Mouse (Mus musculus): ENCODE measurements around the gene Srgap2. TPM values are rescaled to one million over a fixed set of nuclear protein-coding genes. Genes with fewer than 3 reads are reported as not detected.

The Srgap2 gene
- total RNA-seq, 2 experiments from 2014 or later, result 125 to 129 TPM

DNA sequence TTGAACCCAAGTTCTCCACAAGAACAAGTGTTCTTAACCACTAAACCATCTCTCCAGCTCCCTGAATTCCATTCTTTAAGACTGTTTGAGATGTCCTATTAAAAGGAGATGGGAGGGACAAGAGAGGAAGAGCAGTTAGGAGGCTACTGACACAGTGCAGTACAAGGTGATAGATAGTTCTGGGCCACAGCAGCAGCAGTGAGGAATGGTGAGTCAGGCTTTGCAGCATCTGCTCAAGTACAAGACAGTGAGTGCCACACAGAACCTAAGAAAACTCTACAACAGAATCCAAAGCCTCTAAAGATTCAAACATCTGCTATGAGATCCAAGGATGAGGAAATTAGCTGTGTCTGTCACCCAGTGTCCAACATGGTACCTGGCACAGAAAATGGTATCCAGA is 51.8 kb downstream of the Srgap2 start:
- DNase-seq (ENCODE audit: low spot score in 2 of 2), result no peak

DNA sequence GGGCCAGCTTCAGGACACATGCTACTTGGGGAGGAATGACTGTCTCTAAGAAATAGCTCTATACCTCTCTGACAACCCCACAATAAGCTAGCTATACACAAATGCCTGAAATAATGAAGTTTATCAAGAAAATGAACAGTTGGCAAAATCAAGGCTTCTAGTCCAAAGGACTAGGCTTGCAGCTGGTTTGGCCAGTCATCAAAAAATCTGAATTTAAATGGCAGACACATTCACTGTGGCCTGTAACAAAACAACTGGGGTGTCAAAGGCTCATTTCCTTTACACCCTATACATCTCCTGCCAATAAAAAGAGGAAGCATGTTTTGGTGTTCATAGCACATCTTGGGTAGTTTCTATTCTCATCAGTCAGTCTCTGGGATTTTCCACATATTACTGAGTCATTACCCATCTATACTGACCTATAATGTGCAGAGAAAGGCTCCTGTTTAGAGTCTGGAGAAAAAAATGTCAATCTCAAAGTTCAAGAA is 53.5 kb downstream of the Srgap2 start:
- DNase-seq (ENCODE audit: low spot score in 2 of 2), result no peak

- no peak for DNase-seq (ENCODE audit: low spot score in 2 of 2)
These were observed 56.6 kb downstream of the Srgap2 start for GRCm38 (mm10) chr1:131470597-131470996.

DNA sequence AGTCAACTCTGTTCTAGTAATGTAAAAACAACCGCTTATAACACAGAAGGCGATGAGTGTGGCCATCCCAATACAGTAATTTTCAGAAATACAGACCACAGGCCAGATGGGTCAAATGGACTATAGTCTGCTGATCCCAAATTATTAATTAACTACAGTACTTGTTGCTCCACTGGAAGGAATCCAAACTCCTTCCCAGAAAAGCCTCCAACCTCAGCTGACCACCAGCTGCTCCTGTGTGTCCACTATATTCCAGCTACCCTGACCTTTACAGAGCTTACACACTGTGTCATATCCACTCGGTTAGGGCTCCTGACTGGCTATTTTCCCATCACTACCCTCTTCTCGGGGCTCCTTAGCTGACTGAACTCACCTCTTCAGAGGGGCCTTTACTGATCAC is 61.3 kb downstream of the Srgap2 start:
- no peak for DNase-seq (ENCODE audit: low spot score in 2 of 2)

- no peak for DNase-seq (ENCODE audit: low spot score in 2 of 2)
These were observed 63.1 kb downstream of the Srgap2 start for GRCm38 (mm10) chr1:131463953-131464627.

DNA sequence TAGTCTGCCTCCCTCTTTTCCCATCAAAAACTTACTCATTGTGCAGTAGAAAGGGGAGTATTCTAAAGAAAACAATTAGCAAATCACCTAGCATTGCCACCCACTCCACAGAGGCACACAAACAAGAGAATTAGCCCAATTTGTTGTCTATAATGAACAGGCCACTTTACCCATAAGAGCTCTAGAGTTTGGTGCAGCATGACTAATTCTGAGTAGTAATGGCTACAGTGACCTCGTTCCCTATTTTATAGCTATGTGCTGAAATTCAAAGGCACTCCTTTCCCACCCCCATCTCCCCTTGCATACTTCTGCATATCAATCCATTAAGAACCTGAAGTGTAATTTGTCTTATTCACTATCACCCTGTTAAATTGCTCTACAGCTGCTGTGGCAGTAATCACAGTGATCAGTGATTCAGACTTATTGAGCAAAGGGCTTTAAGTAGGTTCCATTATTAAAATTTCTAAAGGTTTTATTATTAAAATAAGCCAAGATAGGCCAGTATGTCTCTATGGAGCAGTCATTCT is 64.5 kb downstream of the Srgap2 start:
- no peak for DNase-seq (ENCODE audit: low spot score in 2 of 2)

DNA sequence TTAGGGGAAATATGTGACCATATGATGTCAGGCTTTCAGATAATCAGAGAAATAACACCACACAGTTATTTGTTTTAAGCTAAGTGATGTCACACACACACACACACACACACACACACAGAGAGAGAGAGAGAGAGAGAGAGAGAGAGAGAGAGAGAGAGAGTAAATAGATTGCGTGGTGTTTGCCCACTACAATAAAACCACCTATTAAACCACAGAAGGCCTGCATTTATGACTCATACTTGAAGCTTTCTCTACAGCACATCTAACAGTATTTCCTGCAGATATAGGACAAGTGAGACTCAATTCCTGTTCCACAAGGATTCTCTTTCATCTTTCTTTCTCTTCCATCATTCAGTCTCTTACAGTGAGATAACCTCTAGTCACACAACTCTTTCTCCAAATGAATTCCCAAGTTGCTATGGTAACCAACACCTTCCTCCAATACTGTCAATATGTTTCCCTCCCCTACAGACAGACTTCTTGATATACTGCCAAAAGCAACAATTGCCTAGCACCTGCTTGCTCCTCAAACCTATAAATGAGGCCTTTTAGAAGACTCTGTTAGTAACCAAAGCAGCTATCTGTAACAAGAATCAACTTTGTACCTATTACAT is 66.1 kb downstream of the Srgap2 start:
- DNase-seq (ENCODE audit: low spot score in 2 of 2), result no peak

DNA sequence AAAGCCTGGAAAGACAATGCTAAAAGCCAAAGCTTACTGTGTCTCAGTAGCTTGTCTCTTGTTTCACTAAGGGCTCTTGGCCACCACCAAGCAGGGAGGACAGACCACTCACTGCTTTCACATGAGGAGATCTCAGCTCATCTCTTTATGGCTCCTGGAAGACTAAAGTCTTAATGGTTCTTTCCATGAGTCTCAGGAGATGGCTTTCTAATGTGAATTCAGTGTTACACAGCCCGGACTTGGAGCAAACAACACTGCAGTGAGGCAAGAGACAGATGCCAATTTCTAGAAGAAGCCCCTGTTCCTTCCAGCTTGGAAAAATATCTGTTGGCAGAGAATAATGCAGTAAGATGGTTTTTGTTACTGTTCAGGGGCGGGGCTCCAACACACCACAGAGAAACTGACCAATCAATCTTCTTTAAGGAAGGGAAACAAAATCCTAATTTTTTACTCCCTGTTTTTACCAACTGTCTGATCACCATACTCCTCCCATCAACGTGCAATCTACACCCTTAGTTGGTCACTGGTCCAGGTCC is 71.7 kb downstream of the Srgap2 start:
- no peak for DNase-seq (ENCODE audit: low spot score in 2 of 2)

DNA sequence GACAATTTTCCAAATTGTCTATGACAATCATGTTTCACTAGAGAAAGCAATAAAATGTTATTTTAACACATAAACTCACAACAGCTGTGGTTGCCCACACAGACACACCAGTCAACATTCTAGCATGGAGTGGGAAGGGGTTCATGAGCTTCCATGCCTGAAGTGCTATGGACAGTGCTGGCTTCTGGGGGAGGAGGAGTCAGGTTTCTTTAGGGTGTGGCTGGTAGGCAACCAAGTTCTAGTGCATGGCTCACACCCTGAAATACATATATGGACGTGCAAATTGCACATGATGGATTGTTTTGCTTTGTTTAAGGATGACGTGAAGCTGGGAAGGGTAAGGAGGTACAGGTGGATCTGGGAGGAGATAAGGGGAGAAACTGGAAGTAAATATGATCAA is 72.8 kb downstream of the Srgap2 start:
- no peak for DNase-seq (ENCODE audit: low spot score in 2 of 2)

GRCm38 (mm10) chr1:131453335-131453734 is 73.8 kb downstream of the Srgap2 start:
- no peak for DNase-seq (ENCODE audit: low spot score in 2 of 2)

- DNase-seq (ENCODE audit: low spot score in 2 of 2), result no peak
These were observed 78.8 kb downstream of the Srgap2 start for GRCm38 (mm10) chr1:131448373-131448772.

GRCm38 (mm10) chr1:131447333-131447732 is 79.8 kb downstream of the Srgap2 start:
- DNase-seq (ENCODE audit: low spot score in 2 of 2), result no peak

DNA sequence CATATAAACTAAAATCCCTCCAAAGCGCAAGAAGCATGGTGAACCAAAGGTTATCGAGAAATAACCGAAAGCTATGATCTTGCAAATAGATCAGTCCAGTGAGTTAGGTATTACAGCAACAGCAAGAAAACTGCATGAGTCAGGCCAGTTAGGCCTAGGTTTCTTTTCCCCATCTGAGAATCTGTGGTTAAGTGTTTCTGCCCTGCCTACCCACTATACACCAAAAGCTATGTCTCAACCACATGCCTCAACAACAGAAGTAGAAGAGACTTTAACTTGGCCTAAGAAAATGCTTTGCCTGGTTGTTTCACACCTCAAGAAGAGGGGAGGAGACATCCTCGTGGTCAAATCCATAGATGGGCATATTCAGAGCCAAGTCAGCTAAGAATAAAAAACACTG is 80.6 kb downstream of the Srgap2 start:
- no peak for DNase-seq (ENCODE audit: low spot score in 2 of 2)

GRCm38 (mm10) chr1:131438556-131438955 is 88.6 kb downstream of the Srgap2 start:
- peak in 1 of 2 experiments; percentile 19 for DNase-seq (ENCODE audit: low spot score in 2 of 2)

DNA sequence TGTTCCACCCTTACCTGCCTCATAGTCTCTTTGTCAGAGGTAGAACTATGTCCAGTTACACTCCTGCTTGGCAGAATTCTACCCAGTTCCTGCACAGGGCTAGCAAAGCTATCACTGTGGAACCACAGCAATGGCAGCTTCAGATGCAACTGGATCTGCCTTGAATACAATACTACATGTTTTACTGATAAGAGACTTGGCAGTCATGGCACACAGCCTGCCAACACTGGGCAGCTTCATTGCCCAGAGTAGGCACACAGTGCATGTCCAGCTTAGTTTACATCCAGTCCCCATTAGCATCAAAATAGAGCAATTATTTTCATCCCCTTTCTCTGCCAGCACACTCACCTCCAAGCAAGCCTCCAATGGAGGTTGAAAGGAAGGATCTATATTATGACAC is 89.2 kb downstream of the Srgap2 start:
- no peak for DNase-seq (ENCODE audit: low spot score in 2 of 2)

DNA sequence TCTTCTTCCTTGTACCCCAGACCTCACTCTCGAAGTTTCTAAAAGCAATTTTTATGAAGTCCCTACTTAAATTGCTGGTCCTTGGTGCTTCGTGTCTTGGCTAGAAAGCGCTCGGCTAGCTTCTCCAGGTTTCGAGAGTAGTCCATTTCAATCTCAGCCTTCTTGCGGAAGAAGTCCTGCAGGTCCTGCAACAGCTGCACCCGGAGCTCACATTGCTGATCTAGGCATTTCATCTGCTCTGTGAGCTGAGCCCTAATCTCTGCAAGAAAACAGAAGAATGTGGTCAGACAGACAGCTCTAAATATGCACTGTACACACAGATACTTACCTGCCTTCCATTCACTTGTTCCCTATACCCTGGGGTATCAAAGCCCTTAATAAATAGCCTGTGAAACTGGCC is 90.5 kb downstream of the Srgap2 start:
- DNase-seq (ENCODE audit: low spot score in 2 of 2), result no peak

DNA sequence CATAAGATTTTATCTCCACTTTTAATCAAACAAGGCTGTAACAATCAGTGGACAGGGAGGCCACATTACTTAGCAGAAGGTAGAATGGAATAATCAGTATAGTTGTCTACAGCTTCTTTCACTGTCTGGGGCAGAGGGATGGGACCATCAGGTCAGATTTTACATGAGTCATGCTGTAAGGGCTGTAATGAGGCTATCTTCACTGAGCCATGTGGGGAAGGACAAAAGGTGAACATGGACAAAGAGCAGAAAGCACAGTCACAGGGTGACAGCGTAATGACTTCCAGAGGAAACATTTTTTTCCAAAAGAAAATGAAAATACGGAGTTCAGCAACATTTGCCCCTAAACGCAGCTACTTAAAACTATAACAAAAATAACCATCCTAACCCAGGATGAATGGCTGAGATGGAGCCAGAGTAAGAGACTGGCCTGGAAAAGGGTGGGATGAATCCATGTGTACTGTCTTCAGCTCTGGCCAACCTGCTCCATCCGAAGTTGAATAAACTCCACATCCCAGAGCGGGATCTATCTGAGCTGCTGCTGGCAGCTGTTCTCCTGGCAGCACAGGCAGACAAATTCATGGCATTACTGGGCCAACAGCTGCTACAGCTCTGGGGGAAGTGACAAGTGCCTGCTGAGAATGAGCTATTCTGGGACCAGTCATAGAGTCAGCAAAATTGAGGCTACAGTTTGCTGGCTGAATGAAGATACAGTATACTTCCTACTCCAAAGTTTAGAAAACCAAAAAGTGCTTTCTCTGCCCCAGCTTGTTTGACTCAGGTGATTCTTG is 95.5 kb downstream of the Srgap2 start:
- peak; percentile 41 to 44 for DNase-seq (ENCODE audit: low spot score in 2 of 2)

DNA sequence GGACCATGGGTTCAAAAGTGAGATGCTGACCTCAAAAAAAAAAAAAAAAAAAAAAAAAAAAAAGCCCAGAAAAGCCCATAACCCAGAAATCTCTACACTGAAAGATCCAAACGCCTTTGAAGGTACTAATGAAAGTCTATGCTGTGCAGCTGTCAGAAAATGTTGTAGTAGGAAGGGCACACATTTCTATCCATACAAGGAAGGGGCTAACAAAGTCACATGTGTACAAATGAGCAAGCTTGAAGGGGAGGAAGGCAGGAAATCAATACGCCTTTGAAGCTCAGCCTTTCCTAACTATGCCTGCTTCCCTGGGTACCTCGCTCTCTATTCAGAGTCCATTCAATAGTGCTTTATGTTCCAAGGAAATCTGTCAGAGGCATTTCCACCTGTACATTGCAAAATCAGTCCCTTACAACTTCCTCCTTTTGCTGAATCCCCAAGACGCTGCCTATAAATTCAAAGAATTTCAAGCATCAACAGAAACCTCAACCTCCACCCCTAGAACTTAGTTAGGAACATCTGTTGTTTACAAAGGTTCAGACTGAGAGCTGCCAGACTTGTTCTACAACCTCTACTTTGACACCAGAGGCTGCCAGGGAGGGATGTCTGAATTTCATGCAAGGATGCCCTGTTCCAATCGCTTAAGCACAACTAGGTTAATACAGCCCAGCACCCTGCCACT is 99.9 kb downstream of the Srgap2 start:
- DNase-seq (ENCODE audit: low spot score in 2 of 2), result no peak

GRCm38 (mm10) chr1:131423061-131423460 is 104.1 kb downstream of the Srgap2 start:
- no peak for DNase-seq (ENCODE audit: low spot score in 2 of 2)

DNA sequence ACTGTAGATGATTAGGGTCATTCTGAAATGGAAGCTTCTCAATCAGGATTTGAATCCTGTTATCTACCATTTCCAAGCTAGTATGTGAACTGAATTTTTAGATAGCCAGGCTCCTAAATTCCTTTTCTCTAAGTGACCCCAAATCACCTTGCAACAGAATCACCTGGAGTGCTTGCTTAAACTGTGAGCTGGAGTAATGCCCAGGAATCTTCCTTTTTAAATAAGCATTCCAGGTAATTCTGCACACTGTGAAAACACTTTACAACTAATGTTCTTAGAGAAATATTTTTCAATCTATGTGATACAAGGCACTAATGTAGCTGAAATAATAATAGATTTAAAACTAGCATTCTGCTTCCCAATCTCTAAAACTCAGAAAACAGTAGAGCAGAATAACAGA is 106.0 kb downstream of the Srgap2 start:
- no peak for DNase-seq (ENCODE audit: low spot score in 2 of 2)

GRCm38 (mm10) chr1:131420660-131421059 is 106.5 kb downstream of the Srgap2 start:
- DNase-seq (ENCODE audit: low spot score in 2 of 2), result no peak
